Mouse (Mus musculus) CH12.LX (cell line): ENCODE data around the gene Dlg2.

Experiments
- CTCF ChIP-seq, 2 experiments: IDR thresholded peaks in 1 of 2; conservative IDR thresholded peaks in 1 of 2; 2 replicates each; pipeline ENCODE4 v1.5.1; 2011 to 2012; ENCODE audit warnings: low read depth in 2 of 2, low read length in 2 of 2, improper control_type of control experiment in 1 of 2, inconsistent platforms in 1 of 2, mild to moderate bottlenecking in 1 of 2, moderate library complexity in 1 of 2
- JUN ChIP-seq: IDR thresholded peaks from 2 replicates; pipeline ENCODE4 v1.6.1; 2011; ENCODE audit warnings: low read depth, mild to moderate bottlenecking, low read length, improper control_type of control experiment, moderate library complexity; ENCODE audit not compliant: insufficient read depth
- MAX ChIP-seq: IDR thresholded peaks from 2 replicates; pipeline ENCODE4 v1.6.1; 2011; ENCODE audit warnings: low read length, improper control_type of control experiment
- MAZ ChIP-seq: IDR thresholded peaks from 2 replicates; pipeline ENCODE4 v1.6.1; 2012; ENCODE audit warnings: low read depth, mild to moderate bottlenecking, inconsistent platforms, low read length, improper control_type of control experiment, moderate library complexity
- MEF2A ChIP-seq: IDR thresholded peaks from 2 replicates; pipeline ENCODE4 v1.6.1; 2014; ENCODE audit warnings: low read depth, mild to moderate bottlenecking, inconsistent platforms, low read length, improper control_type of control experiment, borderline replicate concordance
- NRF1 ChIP-seq: IDR thresholded peaks from 2 replicates; pipeline ENCODE4 v1.6.1; 2014; ENCODE audit warnings: low read depth, mild to moderate bottlenecking, inconsistent platforms, low read length, improper control_type of control experiment, moderate library complexity
- POLR2A ChIP-seq: IDR thresholded peaks from 2 replicates; pipeline ENCODE4 v1.6.1; 2011; ENCODE audit warnings: low read depth, mild to moderate bottlenecking, improper control_type of control experiment, low read length
- SIN3A ChIP-seq: IDR thresholded peaks from 2 replicates; pipeline ENCODE4 v1.6.1; 2012; ENCODE audit warnings: low read length, improper control_type of control experiment, inconsistent platforms
- TCF12 ChIP-seq: IDR thresholded peaks from 2 replicates; pipeline ENCODE4 v1.6.1; 2014; ENCODE audit warnings: low read depth, mild to moderate bottlenecking, inconsistent platforms, low read length, improper control_type of control experiment
- USF1 ChIP-seq: IDR thresholded peaks from 2 replicates; pipeline ENCODE4 v1.6.1; 2014; ENCODE audit warnings: low read depth, mild to moderate bottlenecking, inconsistent platforms, low read length, improper control_type of control experiment
- ZKSCAN1 ChIP-seq: IDR thresholded peaks from 2 replicates; pipeline ENCODE4 v1.6.1; 2012; ENCODE audit warnings: low read depth, inconsistent platforms, low read length, improper control_type of control experiment, borderline replicate concordance

DNA sequence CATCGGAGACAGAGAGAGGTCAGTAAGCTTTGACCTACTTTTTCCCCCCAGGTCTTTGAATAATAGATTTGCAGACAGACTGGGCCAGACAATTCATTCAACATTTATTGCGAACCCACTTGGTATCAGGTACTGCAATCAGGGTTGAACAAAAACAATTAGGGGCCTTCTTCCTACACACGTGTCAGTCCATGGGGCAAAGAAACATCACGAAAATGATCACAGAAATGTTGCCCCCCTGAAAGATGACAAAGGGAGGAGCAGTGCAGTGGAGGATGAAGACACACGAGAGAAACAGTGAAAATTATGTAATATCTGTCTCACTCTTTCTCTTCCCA, 966.9 kb downstream of the Dlg2 start:
- TF ChIP-seq MEF2A = no peak
- no peak for TF ChIP-seq NRF1
- no peak for TF ChIP-seq TCF12
- TF ChIP-seq SIN3A = no peak
- TF ChIP-seq ZKSCAN1 = no peak
- TF ChIP-seq MAZ = no peak
- TF ChIP-seq POLR2A = no peak
- TF ChIP-seq USF1 = no peak
- TF ChIP-seq CTCF (conservative IDR thresholded peaks at IDR 0.05 in 1 of 2, IDR thresholded peaks at IDR 0.05 in 1 of 2; ENCODE audit: low read depth in 2 of 2, low read length in 2 of 2) = no peak
- TF ChIP-seq JUN = no peak
- no peak for TF ChIP-seq MAX
